Mouse (Mus musculus) heart, embryonic 13.5 days (tissue): Measurements from ENCODE around the gene Atp6v0b. TPM values are rescaled to one million over a fixed set of nuclear protein-coding genes. Genes with fewer than 3 reads are reported as not detected.

Experiments
- ATAC-seq: fragments of 200-750 bp; cut with Nextera tagmentation; 2 replicates; pipeline ENCODE4 v1.8.0; 2017; ENCODE audit warnings: moderate TSS enrichment; ENCODE audit not compliant: insufficient number of reproducible peaks, low FRiP score, low TSS enrichment; ENCODE audit errors: extremely low read depth
- H3K27ac ChIP-seq: fragments of 300-500 bp; sonication (generic); replicated peaks from 2 replicates; pipeline ENCODE4 v1.5.1; 2015; ENCODE audit warnings: moderate library complexity, mild to moderate bottlenecking, inconsistent platforms
- H3K27me3 ChIP-seq: fragments of 300-500 bp; sonication (generic); replicated peaks from 2 replicates; pipeline ENCODE4 v1.6.1; 2015; ENCODE audit warnings: mild to moderate bottlenecking, inconsistent platforms
- H3K36me3 ChIP-seq: fragments of 300-500 bp; sonication (generic); 2 replicates; pipeline ENCODE4 v1.6.1; 2015; ENCODE audit warnings: mild to moderate bottlenecking, inconsistent platforms
- H3K4me1 ChIP-seq: fragments of 300-500 bp; sonication (generic); 2 replicates; pipeline ENCODE4 v1.6.1; 2015; ENCODE audit warnings: inconsistent platforms
- H3K4me2 ChIP-seq: fragments of 300-500 bp; sonication (generic); 2 replicates; pipeline ENCODE4 v1.6.1; 2015; ENCODE audit warnings: inconsistent platforms, mild to moderate bottlenecking, moderate library complexity
- H3K4me3 ChIP-seq: fragments of 300-500 bp; sonication (generic); 2 replicates; pipeline ENCODE4 v1.5.1; 2015; ENCODE audit warnings: moderate library complexity, mild to moderate bottlenecking, inconsistent platforms
- H3K9ac ChIP-seq: fragments of 300-500 bp; sonication (generic); 2 replicates; pipeline ENCODE4 v1.6.1; 2015; ENCODE audit warnings: inconsistent platforms, mild to moderate bottlenecking, moderate library complexity
- H3K9me3 ChIP-seq: fragments of 300-500 bp; sonication (generic); 2 replicates; pipeline ENCODE4 v1.6.1; 2016; ENCODE audit warnings: inconsistent platforms
- WGBS: fragments of 180-500 bp; shearing (Covaris S2); methylation state at CpG from one replicate; pipeline ENCODE4 v1.1.7; 2015; ENCODE audit warnings: mixed read lengths; 5-methylcytosine and 5-hydroxymethylcytosine counted together
- polyA plus RNA-seq: library from polyadenylated mRNA; unstranded; fragments of >200 nt; fragmentation: Nextera tagmentation; extraction: Ambion mirVana; gene quantifications from 2 replicates; pipeline ENCODE4 v1.2.1, GENCODE M21; 2015

Atp6v0b gene
- polyA plus RNA-seq, 1 experiment from 2014 or later = 188 TPM

- Histone ChIP-seq H3K36me3 (peaks cover 12% of the 10 kb centered on the region), H3K4me3 (no peak overlapping the region), H3K9me3 (no peaks in the 10 kb centered on the region), H3K9ac (no peak overlapping the region), H3K27ac (no peak overlapping the region), H3K4me2 (no peak overlapping the region), H3K4me1 (peaks cover 19% of the 10 kb centered on the region), H3K27me3 (0 out of 2 replicates have a peak, but pooled peaks cover 6% of the 10 kb centered on the region)
- ATAC-seq = no peak
- 78% methylated on average over 7 of the region's 7 CpGs for WGBS
These were observed 37.0 kb downstream of the Atp6v0b start for GRCm38 (mm10) chr4:117850176-117850575.

- Histone ChIP-seq H3K27me3 (0 out of 2 replicates have a peak, but pooled peaks cover 6% of the 10 kb centered on the region), H3K4me3 (no peak overlapping the region), H3K9me3 (no peaks in the 10 kb centered on the region), H3K4me1 (peaks cover 12% of the 10 kb centered on the region), H3K27ac (no peak overlapping the region), H3K9ac (no peak overlapping the region), H3K4me2 (no peak overlapping the region), H3K36me3 (peaks cover 12% of the 10 kb centered on the region)
- 80% methylated on average over 5 of the region's 5 CpGs for WGBS
- ATAC-seq = no peak
These were observed 37.6 kb downstream of the Atp6v0b start for GRCm38 (mm10) chr4:117849506-117849905.

- 52% methylated on average over 17 of the region's 17 CpGs for WGBS
These were observed 38.1 kb downstream of the Atp6v0b start for GRCm38 (mm10) chr4:117849063-117849462.

GRCm38 (mm10) chr4:117847011-117847410, 40.1 kb downstream of the Atp6v0b start:
- Histone ChIP-seq H3K4me2 (no peak overlapping the region), H3K4me3 (no peak overlapping the region), H3K4me1 (peaks cover 7% of the 10 kb centered on the region), H3K36me3 (peaks cover 12% of the 10 kb centered on the region), H3K9ac (no peak overlapping the region), H3K9me3 (no peaks in the 10 kb centered on the region), H3K27me3 (0 out of 2 replicates have a peak, but pooled peaks cover 6% of the 10 kb centered on the region), H3K27ac (no peak overlapping the region)
- WGBS = 64% methylated on average over 2 of the region's 2 CpGs
- no peak for ATAC-seq

More at GRCm38 (mm10) chr4:117849063-117849462, 38.1 kb downstream of the Atp6v0b start:
- Histone ChIP-seq H3K9ac (no peak overlapping the region), H3K36me3 (peaks cover 12% of the 10 kb centered on the region), H3K4me1 (peaks cover 8% of the 10 kb centered on the region), H3K4me2 (no peak overlapping the region), H3K4me3 (no peak overlapping the region), H3K27ac (no peak overlapping the region), H3K9me3 (no peaks in the 10 kb centered on the region), H3K27me3 (0 out of 2 replicates have a peak, but pooled peaks cover 6% of the 10 kb centered on the region)
- ATAC-seq = no peak

GRCm38 (mm10) chr4:117846261-117846660, 40.9 kb downstream of the Atp6v0b start:
- WGBS = 93% methylated on average over 4 of the region's 4 CpGs

GRCm38 (mm10) chr4:117845316-117845715, 41.8 kb downstream of the Atp6v0b start:
- Histone ChIP-seq H3K4me2 (no peak overlapping the region), H3K4me3 (no peak overlapping the region), H3K27me3 (0 out of 2 replicates have a peak, but pooled peaks cover 6% of the 10 kb centered on the region), H3K27ac (no peak overlapping the region), H3K9ac (no peak overlapping the region), H3K4me1 (peaks cover 6% of the 10 kb centered on the region), H3K9me3 (no peaks in the 10 kb centered on the region), H3K36me3 (peaks cover 12% of the 10 kb centered on the region)
- WGBS = 87% methylated on average over 11 of the region's 11 CpGs
- no peak for ATAC-seq

More at GRCm38 (mm10) chr4:117846261-117846660, 40.9 kb downstream of the Atp6v0b start:
- peaks cover 7% of the 10 kb centered on the region for H3K4me1 ChIP-seq
- no peak overlapping the region for H3K27ac ChIP-seq
- H3K4me3 ChIP-seq = no peak overlapping the region
- ATAC-seq = no peak
- H3K4me2 ChIP-seq = no peak overlapping the region
- no peak overlapping the region for H3K9ac ChIP-seq
- H3K9me3 ChIP-seq = no peaks in the 10 kb centered on the region
- 0 out of 2 replicates have a peak, but pooled peaks cover 6% of the 10 kb centered on the region for H3K27me3 ChIP-seq
- H3K36me3 ChIP-seq = peaks cover 12% of the 10 kb centered on the region

GRCm38 (mm10) chr4:117844467-117844866, 42.7 kb downstream of the Atp6v0b start:
- no peak overlapping the region for H3K4me3 ChIP-seq
- no peaks in the 10 kb centered on the region for H3K9me3 ChIP-seq
- no peaks in the 10 kb centered on the region for H3K4me1 ChIP-seq
- WGBS = 75% methylated on average over 5 of the region's 5 CpGs
- H3K27ac ChIP-seq = no peak overlapping the region
- ATAC-seq = no peak
- peaks cover 12% of the 10 kb centered on the region for H3K36me3 ChIP-seq
- 0 out of 2 replicates have a peak, but pooled peaks cover 6% of the 10 kb centered on the region for H3K27me3 ChIP-seq
- H3K9ac ChIP-seq = no peak overlapping the region
- H3K4me2 ChIP-seq = no peak overlapping the region

- H3K36me3 ChIP-seq = peaks cover 12% of the 10 kb centered on the region
- WGBS = 83% methylated on average over 5 of the region's 5 CpGs
- no peaks in the 10 kb centered on the region for H3K9me3 ChIP-seq
- no peak overlapping the region for H3K27ac ChIP-seq
- H3K27me3 ChIP-seq = 0 out of 2 replicates have a peak, but pooled peaks cover 3% of the 10 kb centered on the region
- no peak overlapping the region for H3K4me3 ChIP-seq
- H3K4me2 ChIP-seq = no peak overlapping the region
- no peak overlapping the region for H3K9ac ChIP-seq
- no peak for ATAC-seq
- H3K4me1 ChIP-seq = no peaks in the 10 kb centered on the region
These were observed 44.0 kb downstream of the Atp6v0b start for GRCm38 (mm10) chr4:117843101-117843500.

- no peak for ATAC-seq
- 77% methylated on average over 3 of the region's 3 CpGs for WGBS
- Histone ChIP-seq H3K27me3 (no peaks in the 10 kb centered on the region), H3K4me2 (no peak overlapping the region), H3K4me1 (peaks cover 9% of the 10 kb centered on the region; the same call in 1 of the 2 replicates), H3K9me3 (no peaks in the 10 kb centered on the region), H3K36me3 (peaks cover 12% of the 10 kb centered on the region), H3K27ac (no peak overlapping the region), H3K4me3 (no peak overlapping the region), H3K9ac (peak overlapping the region; percentile 10; the same call in 1 of the 2 replicates)
These were observed 45.6 kb downstream of the Atp6v0b start for GRCm38 (mm10) chr4:117841566-117841965.

GRCm38 (mm10) chr4:117840821-117841220, 46.3 kb downstream of the Atp6v0b start:
- H3K4me3 ChIP-seq = no peak overlapping the region
- no peaks in the 10 kb centered on the region for H3K9me3 ChIP-seq
- 86% methylated on average over 5 of the region's 5 CpGs for WGBS
- peak overlapping the region; percentile 97; the same call in 1 of the 2 replicates for H3K4me2 ChIP-seq
- no peak for ATAC-seq
- H3K36me3 ChIP-seq = peaks cover 5% of the 10 kb centered on the region; the same call in 1 of the 2 replicates
- no peak overlapping the region for H3K27ac ChIP-seq
- no peaks in the 10 kb centered on the region for H3K27me3 ChIP-seq
- no peak overlapping the region for H3K9ac ChIP-seq
- H3K4me1 ChIP-seq = peaks cover 9% of the 10 kb centered on the region; the same call in 1 of the 2 replicates

- Histone ChIP-seq H3K4me3 (no peak overlapping the region), H3K36me3 (no peaks in the 10 kb centered on the region), H3K9ac (0 out of 2 replicates have a peak overlapping the region, but pooled peaks have one; percentile 29), H3K27me3 (0 out of 2 replicates have a peak, but pooled peaks cover under 1% of the 10 kb centered on the region), H3K9me3 (no peaks in the 10 kb centered on the region), H3K27ac (no peak overlapping the region), H3K4me2 (peak overlapping the region; percentile 97), H3K4me1 (peaks cover 15% of the 10 kb centered on the region)
- ATAC-seq = no peak
- WGBS = 69% methylated on average over 6 of the region's 6 CpGs
These were observed 47.8 kb downstream of the Atp6v0b start for GRCm38 (mm10) chr4:117839366-117839765.

GRCm38 (mm10) chr4:117837271-117837670, 49.9 kb downstream of the Atp6v0b start:
- 64% methylated on average over 4 of the region's 4 CpGs for WGBS

More at GRCm38 (mm10) chr4:117837271-117837670, 49.9 kb downstream of the Atp6v0b start:
- H3K27me3 ChIP-seq = peaks cover 3% of the 10 kb centered on the region; the same call in 1 of the 2 replicates
- no peaks in the 10 kb centered on the region for H3K9me3 ChIP-seq
- ATAC-seq = no peak
- peaks cover 19% of the 10 kb centered on the region for H3K4me1 ChIP-seq
- H3K27ac ChIP-seq = peak overlapping the region; percentile 92; the same call in 1 of the 2 replicates
- peak overlapping the region; percentile 81 for H3K4me3 ChIP-seq
- no peaks in the 10 kb centered on the region for H3K36me3 ChIP-seq
- H3K4me2 ChIP-seq = peak overlapping the region; percentile 97
- H3K9ac ChIP-seq = peak overlapping the region; percentile 92
